Mouse (Mus musculus) thymus, postnatal 25 days (tissue): ENCODE measurements around the gene Snx29.

Experiments
- DNase-seq: peaks from one replicate; pipeline ENCODE4 v3.0.0; 2022

The Snx29 gene

GRCm38 (mm10) chr16:11749111-11749510 lies 426.4 kb downstream of the Snx29 start:
- no peak for DNase-seq

- DNase-seq: no peak
Measured at GRCm38 (mm10) chr16:11750605-11751004, 427.9 kb downstream of the Snx29 start.

GRCm38 (mm10) chr16:11752557-11752956 lies 429.8 kb downstream of the Snx29 start:
- no peak for DNase-seq

- no peak for DNase-seq
Measured at GRCm38 (mm10) chr16:11753466-11753865, 430.8 kb downstream of the Snx29 start.

- no peak for DNase-seq
Measured at GRCm38 (mm10) chr16:11754136-11754535, 431.4 kb downstream of the Snx29 start.

GRCm38 (mm10) chr16:11755281-11756066 lies 432.8 kb downstream of the Snx29 start:
- no peak for DNase-seq

GRCm38 (mm10) chr16:11756598-11757245 lies 434.0 kb downstream of the Snx29 start:
- DNase-seq: no peak

- no peak for DNase-seq
Measured at GRCm38 (mm10) chr16:11757471-11757870, 434.8 kb downstream of the Snx29 start.

- DNase-seq: no peak
Measured at GRCm38 (mm10) chr16:11757951-11758350, 435.2 kb downstream of the Snx29 start.

GRCm38 (mm10) chr16:11772318-11772717 lies 449.6 kb downstream of the Snx29 start:
- DNase-seq: no peak

- no peak for DNase-seq
Measured at GRCm38 (mm10) chr16:11774321-11774720, 451.6 kb downstream of the Snx29 start.

GRCm38 (mm10) chr16:11776528-11776927 lies 453.8 kb downstream of the Snx29 start:
- no peak for DNase-seq

GRCm38 (mm10) chr16:11778191-11778590 lies 455.5 kb downstream of the Snx29 start:
- DNase-seq: no peak

GRCm38 (mm10) chr16:11778715-11779460 lies 456.2 kb downstream of the Snx29 start:
- DNase-seq: no peak

GRCm38 (mm10) chr16:11782082-11782481 lies 459.4 kb downstream of the Snx29 start:
- no peak for DNase-seq

- DNase-seq: no peak
Measured at GRCm38 (mm10) chr16:11783337-11783736, 460.6 kb downstream of the Snx29 start.

- DNase-seq: no peak
Measured at GRCm38 (mm10) chr16:11784354-11784753, 461.6 kb downstream of the Snx29 start.

- no peak for DNase-seq
Measured at GRCm38 (mm10) chr16:11785806-11786205, 463.1 kb downstream of the Snx29 start.

- DNase-seq: no peak
Measured at GRCm38 (mm10) chr16:11790476-11790875, 467.8 kb downstream of the Snx29 start.

- DNase-seq: no peak
Measured at GRCm38 (mm10) chr16:11793391-11793790, 470.7 kb downstream of the Snx29 start.

- DNase-seq: no peak
Measured at GRCm38 (mm10) chr16:11794628-11795027, 471.9 kb downstream of the Snx29 start.

GRCm38 (mm10) chr16:11795758-11796460 lies 473.2 kb downstream of the Snx29 start:
- no peak for DNase-seq

- DNase-seq: no peak
Measured at GRCm38 (mm10) chr16:11801960-11802539, 479.3 kb downstream of the Snx29 start.
